Mouse (Mus musculus) spleen, postnatal 10 days (tissue): ENCODE measurements at regions not wholly inside any gene's neighbourhood (a gene's known extent, or its start where the extent isn't known, plus 50 kb on each side); places are given as distances from the start of the nearest gene placed in this dataset.
A peak's percentile ranks its signal among the peaks of the same experiment; 100 is the strongest.
"Not testable (repeated sequence)": the region's sequence is repeated elsewhere in the genome, so short reads cannot be mapped to it uniquely, and the experiment has no call there.

ENCODE experiments used
- DNase-seq, 2 experiments: peaks; one replicate each; pipeline ENCODE4 v3.0.0; 2021 to 2022; ENCODE audit warnings: low spot score in 2 of 2

- no peak for DNase-seq
These were observed 106.2 kb downstream of the Sec31a start for GRCm38 (mm10) chr5:100309807-100310165.

- DNase-seq: no peak
These were observed 106.8 kb downstream of the Sec31a start for GRCm38 (mm10) chr5:100309071-100309806.

GRCm38 (mm10) chr5:100304403-100304802 is 111.6 kb downstream of the Sec31a start:
- no peak for DNase-seq

GRCm38 (mm10) chr5:100302068-100302775 is 113.8 kb downstream of the Sec31a start:
- DNase-seq: no peak

- DNase-seq: no peak
These were observed 116.9 kb downstream of the Sec31a start for GRCm38 (mm10) chr5:100299141-100299540.

- DNase-seq: no peak
These were observed 121.8 kb downstream of the Sec31a start for GRCm38 (mm10) chr5:100294189-100294588.

GRCm38 (mm10) chr5:100280215-100280614 is 120.6 kb upstream of the Tmem150c start:
- DNase-seq: no peak

GRCm38 (mm10) chr5:100279474-100279873 is 119.9 kb upstream of the Tmem150c start:
- DNase-seq: no peak

GRCm38 (mm10) chr5:100274674-100275073 is 115.1 kb upstream of the Tmem150c start:
- no peak for DNase-seq

GRCm38 (mm10) chr5:100271975-100272374 is 112.4 kb upstream of the Tmem150c start:
- not testable (repeated sequence) for DNase-seq

- DNase-seq: no peak
These were observed 111.5 kb upstream of the Tmem150c start for GRCm38 (mm10) chr5:100270841-100271686.

GRCm38 (mm10) chr5:100268111-100268878 is 108.7 kb upstream of the Tmem150c start:
- no peak for DNase-seq

GRCm38 (mm10) chr5:100266671-100267510 is 107.3 kb upstream of the Tmem150c start:
- no peak for DNase-seq

- no peak for DNase-seq
These were observed 100.4 kb upstream of the Tmem150c start for GRCm38 (mm10) chr5:100259803-100260693.

- no peak for DNase-seq
These were observed 99.5 kb upstream of the Tmem150c start for GRCm38 (mm10) chr5:100258952-100259710.

GRCm38 (mm10) chr5:100255276-100255675 is 95.7 kb upstream of the Tmem150c start:
- no peak for DNase-seq

GRCm38 (mm10) chr5:100252036-100252435 is 92.4 kb upstream of the Tmem150c start:
- no peak for DNase-seq

GRCm38 (mm10) chr5:100249757-100250156 is 90.1 kb upstream of the Tmem150c start:
- DNase-seq: peak in 1 of 2 experiments; percentile 52

- DNase-seq: no peak
These were observed 89.0 kb upstream of the Tmem150c start for GRCm38 (mm10) chr5:100248611-100249010.
